Mouse (Mus musculus) embryonic facial prominence, embryonic 14.5 days (tissue): ENCODE results near the gene Rabep2. TPM values are rescaled to one million over a fixed set of nuclear protein-coding genes. Genes with fewer than 3 reads are reported as not detected.
"Not testable (repeated sequence)": the region's sequence is repeated elsewhere in the genome, so short reads cannot be mapped to it uniquely, and the experiment has no call there.

Source experiments
- ATAC-seq: fragments of 200-750 bp; cut with Nextera tagmentation; 2 replicates; pipeline ENCODE4 v1.8.0; 2017; ENCODE audit warnings: low read depth, moderate number of reproducible peaks, moderate TSS enrichment
- DNase-seq: peaks from one replicate; pipeline ENCODE4 v3.0.0-alpha.2; 2015; ENCODE audit warnings: low spot score
- H3K27ac ChIP-seq: fragments of 300-500 bp; sonication (generic); replicated peaks from 2 replicates; pipeline ENCODE4 v1.5.1; 2014; ENCODE audit warnings: low read depth, mild to moderate bottlenecking, low read length, moderate library complexity
- H3K27me3 ChIP-seq: fragments of 300-500 bp; sonication (generic); replicated peaks from 2 replicates; pipeline ENCODE4 v1.6.1; 2014; ENCODE audit warnings: low read length; ENCODE audit not compliant: control insufficient read depth, insufficient read depth
- H3K36me3 ChIP-seq: fragments of 300-500 bp; sonication (generic); 2 replicates; pipeline ENCODE4 v1.6.1; 2014; ENCODE audit warnings: low read length, mixed read lengths; ENCODE audit not compliant: control insufficient read depth, insufficient read depth
- H3K4me1 ChIP-seq: fragments of 300-500 bp; sonication (generic); 2 replicates; pipeline ENCODE4 v1.6.1; 2014; ENCODE audit warnings: antibody characterized with exemption, low read length; ENCODE audit not compliant: control insufficient read depth, insufficient read depth
- H3K4me2 ChIP-seq: fragments of 300-500 bp; sonication (generic); 2 replicates; pipeline ENCODE4 v1.6.1; 2014; ENCODE audit warnings: low read depth, mild to moderate bottlenecking, low read length, moderate library complexity, mixed read lengths
- H3K4me3 ChIP-seq: fragments of 300-500 bp; sonication (generic); 2 replicates; pipeline ENCODE4 v1.5.1; 2014; ENCODE audit warnings: low read depth, mild to moderate bottlenecking, low read length
- H3K9ac ChIP-seq: fragments of 300-500 bp; sonication (generic); 2 replicates; pipeline ENCODE4 v1.6.1; 2014; ENCODE audit warnings: low read depth, mild to moderate bottlenecking, low read length, moderate library complexity, mixed read lengths
- H3K9me3 ChIP-seq: fragments of 300-500 bp; sonication (generic); 2 replicates; pipeline ENCODE4 v1.6.1; 2016; ENCODE audit warnings: low read length; ENCODE audit not compliant: control insufficient read depth
- WGBS: fragments of 180-500 bp; shearing (Covaris S2); extraction: QIAGEN DNeasy Blood & Tissue Kit; methylation state at CpG from one replicate; pipeline ENCODE4 v1.1.7; 2014; 5-methylcytosine and 5-hydroxymethylcytosine counted together
- polyA plus RNA-seq: library from polyadenylated mRNA; unstranded; fragments of >200 nt; fragmentation: Nextera tagmentation; extraction: Ambion mirVana; gene quantifications from 2 replicates; pipeline ENCODE4 v1.2.1, GENCODE M21; 2014

The Rabep2 gene
- polyA plus RNA-seq, 1 experiment from 2014 or later: 26.4 TPM

DNA sequence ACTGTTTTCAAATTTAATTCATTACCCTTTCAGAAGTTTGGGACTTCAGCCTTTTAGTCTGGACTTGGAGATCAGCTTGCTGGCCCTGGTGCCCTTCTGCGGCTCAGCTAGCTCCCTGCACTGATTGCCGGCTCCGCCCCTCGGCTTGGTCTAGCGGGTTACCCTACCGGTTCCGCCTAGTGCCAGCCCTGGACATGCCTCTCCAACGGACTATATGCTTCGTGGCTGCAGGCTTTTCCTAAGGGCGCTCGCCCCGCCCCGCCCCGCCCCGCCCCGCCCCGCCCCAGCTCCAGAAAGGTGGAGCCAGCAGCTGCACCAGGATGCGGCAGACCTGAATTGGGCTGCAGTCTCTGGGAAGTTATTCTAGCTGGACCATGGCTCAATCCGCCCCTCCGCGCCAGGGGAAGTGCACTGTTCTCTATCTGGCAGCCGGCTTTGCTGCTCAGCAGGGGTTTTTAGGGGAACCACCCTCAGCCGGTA, 53.9 kb downstream of the Rabep2 start:
- H3K4me1 ChIP-seq: no peaks in the 10 kb centered on the region
- whole genome bisulfite sequencing: under 1% methylated on average over 18 of the region's 23 CpGs
- peak overlapping the region; percentile 33 for H3K4me3 ChIP-seq
- DNase-seq (peak; percentile 94), ATAC-seq (peak; percentile 89)
- no peaks in the 10 kb centered on the region for H3K27me3 ChIP-seq
- H3K9me3 ChIP-seq: no peaks in the 10 kb centered on the region; the same call in 1 of the 2 replicates
- H3K9ac ChIP-seq: peak overlapping the region; percentile 62
- H3K36me3 ChIP-seq: no peaks in the 10 kb centered on the region
- peak overlapping the region; percentile 63 for H3K27ac ChIP-seq
- H3K4me2 ChIP-seq: peak overlapping the region; percentile 67

DNA sequence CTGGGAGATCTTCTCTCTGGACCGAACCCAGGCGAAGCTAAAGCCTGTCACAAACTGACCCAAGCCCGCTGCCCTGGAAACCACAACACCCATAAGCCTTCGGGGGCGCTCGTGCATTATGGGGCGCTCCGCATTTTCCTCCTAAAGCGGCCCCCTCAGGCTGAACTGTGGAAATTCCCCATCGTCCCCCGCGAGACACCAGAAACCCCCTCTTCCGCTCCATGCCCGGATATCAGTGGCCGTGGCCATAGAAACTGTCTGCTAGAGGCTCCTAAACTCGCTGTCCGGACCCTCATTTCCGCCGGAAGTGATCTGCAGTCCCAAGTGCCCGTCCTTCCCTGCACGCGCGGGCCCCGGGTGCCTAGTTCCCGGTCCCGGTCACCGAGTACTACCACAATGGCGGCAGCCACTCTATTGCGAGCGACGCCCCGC, 58.5 kb downstream of the Rabep2 start, which contains the start of gene Tufm:
Gene Tufm (plus strand): TSS at position 310 of the 432 bp plus-strand sequence.
- WGBS: 0% methylated on average over 25 of the region's 32 CpGs
- peaks cover 26% of the 10 kb centered on the region for H3K36me3 ChIP-seq
- H3K4me3 ChIP-seq: peak within 1 kb of the TSS; percentile 63
- DNase-seq: peak; percentile 99
- no peaks in the 10 kb centered on the region for H3K9me3 ChIP-seq
- H3K27ac ChIP-seq: peak within 1 kb of the TSS; percentile 73
- H3K9ac ChIP-seq: peak within 1 kb of the TSS; percentile 71
- H3K4me2 ChIP-seq: peak within 1 kb of the TSS; percentile 96
- ATAC-seq: peak; percentile 95
- H3K27me3 ChIP-seq: no peaks in the 10 kb centered on the region
- H3K4me1 ChIP-seq: peaks cover 6% of the 10 kb centered on the region; the same call in 1 of the 2 replicates

DNA sequence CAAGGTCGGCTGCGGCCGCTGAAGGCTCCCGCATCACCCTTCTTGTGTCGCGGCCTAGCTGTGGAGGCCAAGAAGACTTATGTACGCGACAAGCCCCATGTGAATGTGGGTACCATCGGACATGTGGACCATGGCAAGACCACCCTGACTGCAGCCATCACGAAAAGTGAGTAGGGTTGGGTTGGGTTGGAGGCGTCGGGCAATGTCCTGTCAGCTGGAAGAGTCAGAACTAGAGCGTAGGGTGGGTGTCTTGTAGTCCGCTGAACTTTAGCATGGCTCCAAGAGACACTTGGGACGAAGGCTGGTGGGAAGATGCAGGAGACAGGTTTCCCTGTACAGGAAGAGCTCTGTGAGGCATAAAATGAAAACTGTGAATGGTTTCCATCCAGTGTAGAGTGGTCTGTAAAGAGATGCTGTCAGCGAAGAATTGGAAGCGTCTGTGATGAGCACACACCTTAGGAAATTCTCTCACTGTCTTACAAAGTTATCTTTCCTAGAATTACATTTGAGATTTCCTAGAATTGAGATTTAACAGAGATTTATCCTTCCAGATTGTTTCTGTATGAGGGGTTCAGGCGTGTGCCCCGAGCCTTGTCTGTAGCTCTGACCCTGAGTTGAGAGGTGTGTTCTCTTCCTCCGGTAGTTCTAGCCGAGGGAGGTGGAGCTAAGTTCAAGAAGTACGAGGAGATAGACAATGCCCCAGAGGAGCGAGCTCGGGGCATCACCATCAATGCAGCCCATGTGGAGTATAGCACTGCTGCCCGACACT, 59.2 kb downstream of the Rabep2 start:
- WGBS: 21% methylated on average over 16 of the region's 25 CpGs
- H3K27me3 ChIP-seq, H3K4me1 ChIP-seq, ATAC-seq, H3K9me3 ChIP-seq, H3K27ac ChIP-seq, DNase-seq: not testable (repeated sequence)
- Histone ChIP-seq H3K4me2 (peak overlapping the region; percentile 96), H3K4me3 (peak overlapping the region; percentile 63), H3K9ac (peak overlapping the region; percentile 71), H3K36me3 (peaks cover 33% of the 10 kb centered on the region)

DNA sequence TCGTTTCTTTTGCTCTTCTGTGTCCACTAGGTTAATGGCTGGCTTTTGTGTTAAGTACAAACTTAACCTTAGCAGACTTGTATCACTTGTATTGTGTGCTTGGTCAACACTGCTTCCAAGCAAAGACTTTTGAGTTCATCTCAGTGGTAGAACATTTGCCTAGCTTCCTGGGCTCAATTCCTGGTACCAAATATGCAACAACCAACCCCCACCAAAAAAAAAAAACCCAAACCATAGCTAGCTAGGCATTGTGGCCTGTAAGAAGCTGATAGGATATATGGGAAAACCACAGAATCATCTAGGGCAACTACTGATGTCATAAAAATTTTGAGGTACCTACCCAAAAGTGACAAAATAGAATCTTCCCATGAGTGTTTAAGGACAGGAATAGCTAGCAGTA, 62.4 kb downstream of the Rabep2 start:
- no peak for ATAC-seq
- Histone ChIP-seq H3K4me2 (no peak overlapping the region), H3K4me1 (peaks cover 6% of the 10 kb centered on the region; the same call in 1 of the 2 replicates), H3K4me3 (no peak overlapping the region), H3K27ac (no peak overlapping the region), H3K36me3 (peaks cover 66% of the 10 kb centered on the region), H3K27me3 (no peaks in the 10 kb centered on the region), H3K9me3 (no peaks in the 10 kb centered on the region), H3K9ac (no peak overlapping the region)
- 84% methylated on average over 1 of the region's 1 CpGs for WGBS
- no peak for DNase-seq

DNA sequence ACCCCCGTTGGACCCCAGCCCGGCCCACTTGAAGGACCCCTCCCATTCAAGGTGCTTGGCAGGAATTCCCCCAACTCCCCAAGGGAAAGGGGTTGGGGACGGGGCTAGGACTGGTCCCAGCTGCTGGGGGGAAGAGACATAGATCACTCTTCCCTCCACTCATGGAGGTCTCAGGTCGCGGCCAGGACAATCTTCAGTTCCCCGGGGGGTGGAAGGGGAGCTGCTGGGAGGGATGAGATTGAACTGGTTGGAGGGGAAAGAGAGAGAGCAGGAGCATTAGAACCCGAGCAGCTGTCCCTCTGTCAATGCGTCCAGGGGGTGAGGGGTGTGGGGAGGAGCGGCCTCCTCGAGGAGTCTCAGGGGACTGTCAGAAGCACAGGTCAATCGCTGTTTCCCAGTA, 63.4 kb downstream of the Rabep2 start:
- ATAC-seq: no peak

DNA sequence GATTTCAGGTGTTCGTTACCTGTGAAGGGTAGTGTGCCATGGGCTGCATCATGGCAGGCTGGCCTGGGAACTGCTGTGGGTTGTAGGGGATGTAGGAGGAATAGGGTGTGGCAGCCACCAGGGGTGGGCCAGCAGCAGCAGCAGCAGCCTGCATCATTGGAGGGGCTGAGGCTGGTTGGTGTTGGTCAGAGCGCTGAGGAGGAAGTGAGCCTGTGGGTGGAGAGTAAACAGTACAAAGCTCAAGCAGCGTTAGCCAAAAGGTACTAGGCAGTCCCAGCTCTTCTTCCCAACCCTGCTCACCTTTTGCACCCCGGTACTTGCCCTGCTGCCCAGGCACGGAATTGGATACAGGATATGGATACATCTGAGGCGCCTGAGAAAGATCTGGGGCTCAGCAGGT, 65.6 kb downstream of the Rabep2 start:
- WGBS: 92% methylated on average over 6 of the region's 6 CpGs
- Histone ChIP-seq H3K4me2 (no peak overlapping the region), H3K36me3 (peaks cover 97% of the 10 kb centered on the region), H3K9me3 (no peaks in the 10 kb centered on the region), H3K4me3 (no peak overlapping the region), H3K4me1 (no peaks in the 10 kb centered on the region), H3K27ac (no peak overlapping the region), H3K9ac (no peak overlapping the region), H3K27me3 (no peaks in the 10 kb centered on the region)
- ATAC-seq (no peak), DNase-seq (no peak)

More for the DNA sequence above, 63.4 kb downstream of the Rabep2 start:
- Histone ChIP-seq H3K4me2 (no peak overlapping the region), H3K27me3 (no peaks in the 10 kb centered on the region), H3K9me3 (no peaks in the 10 kb centered on the region), H3K4me1 (peaks cover 6% of the 10 kb centered on the region; the same call in 1 of the 2 replicates), H3K4me3 (no peak overlapping the region), H3K27ac (no peak overlapping the region), H3K36me3 (peaks cover 75% of the 10 kb centered on the region), H3K9ac (no peak overlapping the region; the same call in 1 of the 2 replicates)
- 49% methylated on average over 10 of the region's 11 CpGs for WGBS
- DNase-seq: no peak

DNA sequence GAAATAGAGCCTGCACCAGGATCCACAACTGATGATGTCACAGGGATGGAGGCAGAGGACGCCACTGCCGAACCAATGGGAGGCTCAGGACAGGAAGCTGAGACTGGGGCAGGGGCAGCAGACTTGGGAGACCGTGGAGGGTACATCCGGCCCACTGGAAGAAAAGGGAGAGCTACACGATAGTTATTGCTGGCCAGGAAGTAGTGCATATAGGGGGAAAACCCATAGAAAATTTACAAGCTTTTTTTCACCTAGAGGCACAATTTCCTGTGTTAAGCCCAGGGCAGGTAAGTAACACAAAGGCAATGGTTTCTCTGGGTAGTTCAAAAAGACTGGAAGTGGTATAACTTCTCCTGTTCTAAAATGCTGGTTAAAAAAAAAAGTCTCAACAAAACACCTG, 67.9 kb downstream of the Rabep2 start:
- no peaks in the 10 kb centered on the region for H3K9me3 ChIP-seq
- no peak overlapping the region for H3K9ac ChIP-seq
- H3K36me3 ChIP-seq: peaks cover 98% of the 10 kb centered on the region
- no peak overlapping the region for H3K4me2 ChIP-seq
- H3K27ac ChIP-seq: no peak overlapping the region
- no peaks in the 10 kb centered on the region for H3K27me3 ChIP-seq
- H3K4me3 ChIP-seq: no peak overlapping the region
- H3K4me1 ChIP-seq: no peaks in the 10 kb centered on the region
- DNase-seq: no peak
- WGBS: 79% methylated on average over 5 of the region's 5 CpGs
- no peak for ATAC-seq

DNA sequence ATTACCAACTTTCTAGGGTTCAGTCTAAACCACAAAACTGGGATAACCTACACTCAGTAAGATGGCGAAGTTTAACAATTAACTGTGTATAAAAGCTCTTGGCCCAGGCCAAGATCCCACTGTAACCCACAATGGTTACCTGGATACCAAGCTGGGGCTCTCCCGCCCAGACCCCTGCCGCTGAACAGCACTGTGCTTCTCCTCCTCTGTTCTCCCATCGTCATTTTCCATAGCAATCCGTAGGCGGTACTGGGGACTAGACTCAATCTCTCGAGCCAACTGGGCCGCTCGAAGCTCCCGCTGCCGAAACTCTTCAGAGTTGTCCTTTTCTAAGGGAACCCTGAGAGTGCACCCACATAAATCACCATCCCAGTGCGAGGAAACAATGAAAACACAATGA, 69.4 kb downstream of the Rabep2 start:
- no peaks in the 10 kb centered on the region for H3K4me1 ChIP-seq
- 92% methylated on average over 12 of the region's 12 CpGs for WGBS
- H3K9ac ChIP-seq: no peak overlapping the region
- no peak overlapping the region for H3K4me2 ChIP-seq
- no peak overlapping the region for H3K27ac ChIP-seq
- H3K36me3 ChIP-seq: peaks cover 83% of the 10 kb centered on the region
- no peak overlapping the region for H3K4me3 ChIP-seq
- ATAC-seq: no peak
- DNase-seq: no peak
- no peaks in the 10 kb centered on the region for H3K27me3 ChIP-seq
- H3K9me3 ChIP-seq: no peaks in the 10 kb centered on the region
